Mouse (Mus musculus) megakaryocyte progenitor cell, adult 5-6 weeks (primary cell): ENCODE results near the gene Gse1. TPM values are rescaled to one million over a fixed set of nuclear protein-coding genes. Genes with fewer than 3 reads are reported as not detected.

ENCODE experiments used
- ATAC-seq: replicated peaks from 2 replicates; pipeline ENCODE4 v1.8.0; 2016; ENCODE audit warnings: mild to moderate bottlenecking, moderate TSS enrichment, inconsistent platforms; ENCODE audit not compliant: poor library complexity
- total RNA-seq, 2 experiments: library from RNA; stranded (forward) in 1 of 2; stranded (reverse) in 1 of 2; fragments of 157-497, 149-512 nt in 1 of 2; fragments of 200-1000 nt in 1 of 2; gene quantifications; 2 replicates each; pipeline versions ENCODE4 v1.2.3 to v1.2.4; 2015 to 2017

The Gse1 gene
- total RNA-seq, 2 experiments from 2014 or later: 11.2 to 32.6 TPM

- ATAC-seq: no peak
These were observed 165.6 kb downstream of the Gse1 start for GRCm38 (mm10) chr8:120393871-120394275.

GRCm38 (mm10) chr8:120395892-120396291 is 167.6 kb downstream of the Gse1 start:
- no peak for ATAC-seq

- ATAC-seq: peak; percentile 30
These were observed 168.5 kb downstream of the Gse1 start for GRCm38 (mm10) chr8:120396756-120397155.

- ATAC-seq: peak; percentile 27; the same call in 1 of the 2 replicates
These were observed 169.5 kb downstream of the Gse1 start for GRCm38 (mm10) chr8:120397444-120398411.

- no peak for ATAC-seq
These were observed 171.1 kb downstream of the Gse1 start for GRCm38 (mm10) chr8:120399212-120399934.

GRCm38 (mm10) chr8:120401216-120401615 is 173.0 kb downstream of the Gse1 start:
- no peak for ATAC-seq

GRCm38 (mm10) chr8:120401712-120402111 is 173.5 kb downstream of the Gse1 start:
- peak; percentile 41 for ATAC-seq

- ATAC-seq: 0 out of 2 replicates have a peak, but pooled peaks have one; percentile 7
These were observed 175.5 kb downstream of the Gse1 start for GRCm38 (mm10) chr8:120403606-120404269.

- ATAC-seq: peak; percentile 50
These were observed 176.4 kb downstream of the Gse1 start for GRCm38 (mm10) chr8:120404609-120405036.

- ATAC-seq: peak; percentile 24; the same call in 1 of the 2 replicates
These were observed 177.9 kb downstream of the Gse1 start for GRCm38 (mm10) chr8:120406008-120406632.

- peak; percentile 61 for ATAC-seq
These were observed 179.5 kb downstream of the Gse1 start for GRCm38 (mm10) chr8:120407701-120408240.

- no peak for ATAC-seq
These were observed 180.3 kb downstream of the Gse1 start for GRCm38 (mm10) chr8:120408241-120409215.

- ATAC-seq: no peak
These were observed 181.2 kb downstream of the Gse1 start for GRCm38 (mm10) chr8:120409371-120410013.

- no peak for ATAC-seq
These were observed 182.8 kb downstream of the Gse1 start for GRCm38 (mm10) chr8:120411059-120411458.

GRCm38 (mm10) chr8:120411862-120412261 is 183.6 kb downstream of the Gse1 start:
- no peak for ATAC-seq

- no peak for ATAC-seq
These were observed 184.1 kb downstream of the Gse1 start for GRCm38 (mm10) chr8:120412357-120412756.

- no peak for ATAC-seq
These were observed 184.8 kb downstream of the Gse1 start for GRCm38 (mm10) chr8:120412911-120413625.

GRCm38 (mm10) chr8:120413626-120413988 is 185.4 kb downstream of the Gse1 start:
- no peak for ATAC-seq
